Mouse (Mus musculus): ENCODE results near the gene Sept1. TPM values are rescaled to one million over a fixed set of nuclear protein-coding genes. Genes with fewer than 3 reads are reported as not detected.

Sept1 gene
- polyA plus RNA-seq, 1 experiment = 1,102 TPM

GRCm38 (mm10) chr7:127214521-127214920 is 18.4 kb downstream of the Sept1 start:
- DNase-seq = no peak
- Histone ChIP-seq H3K4me3 (ENCODE audit: control insufficient read depth, insufficient read depth, low read length) (no peak overlapping the region), H3K27me3 (ENCODE audit: control insufficient read depth, insufficient read depth, low read length) (no peaks in the 10 kb centered on the region), H3K36me3 (ENCODE audit: control insufficient read depth, insufficient read depth, low read length) (peaks cover 14% of the 10 kb centered on the region), H3K4me1 (replicated peaks; ENCODE audit: control insufficient read depth, insufficient read depth, low read length) (peaks cover 64% of the 10 kb centered on the region), H3K27ac (ENCODE audit: control insufficient read depth, insufficient read depth, low read length) (no peak overlapping the region)
- TF ChIP-seq CTCF (IDR thresholded peaks at IDR 0.05; ENCODE audit: borderline replicate concordance, control insufficient read depth, extremely low read depth, insufficient read depth, low read length, poor library complexity) (no peak), POLR2A (IDR thresholded peaks at IDR 0.05; ENCODE audit: control insufficient read depth, extremely low read depth, insufficient read depth, low read length, poor library complexity) (no peak)
- WGBS = 93% methylated on average over 21 of the region's 21 CpGs

DNA sequence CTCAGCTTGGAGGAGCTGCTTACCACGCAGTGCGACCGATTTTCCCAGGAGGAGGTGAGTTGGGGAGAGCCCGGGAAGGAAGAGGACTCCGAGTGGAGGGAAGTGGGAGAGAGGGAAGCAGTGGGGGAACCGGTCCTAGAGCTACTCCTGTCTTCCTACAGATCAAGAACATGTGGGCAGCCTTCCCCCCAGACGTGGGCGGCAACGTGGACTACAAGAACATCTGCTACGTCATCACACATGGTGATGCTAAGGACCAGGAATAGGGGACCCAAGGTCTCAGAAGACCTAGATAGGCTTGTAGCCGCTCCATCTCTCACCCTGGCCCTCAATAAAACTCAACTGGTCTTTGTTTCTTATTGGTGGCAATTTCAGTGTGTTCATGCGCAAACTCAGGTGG is 19.0 kb downstream of the Sept1 start:
- 88% methylated on average over 12 of the region's 12 CpGs for WGBS
- Histone ChIP-seq H3K27me3 (ENCODE audit: control insufficient read depth, insufficient read depth, low read length) (no peaks in the 10 kb centered on the region), H3K4me1 (replicated peaks; ENCODE audit: control insufficient read depth, insufficient read depth, low read length) (peaks cover 58% of the 10 kb centered on the region), H3K4me3 (ENCODE audit: control insufficient read depth, insufficient read depth, low read length) (no peak overlapping the region), H3K36me3 (ENCODE audit: control insufficient read depth, insufficient read depth, low read length) (peaks cover 14% of the 10 kb centered on the region), H3K27ac (ENCODE audit: control insufficient read depth, insufficient read depth, low read length) (no peak overlapping the region)
- TF ChIP-seq CTCF (IDR thresholded peaks at IDR 0.05; ENCODE audit: borderline replicate concordance, control insufficient read depth, extremely low read depth, insufficient read depth, low read length, poor library complexity) (no peak), POLR2A (IDR thresholded peaks at IDR 0.05; ENCODE audit: control insufficient read depth, extremely low read depth, insufficient read depth, low read length, poor library complexity) (no peak)
- no peak for DNase-seq

DNA sequence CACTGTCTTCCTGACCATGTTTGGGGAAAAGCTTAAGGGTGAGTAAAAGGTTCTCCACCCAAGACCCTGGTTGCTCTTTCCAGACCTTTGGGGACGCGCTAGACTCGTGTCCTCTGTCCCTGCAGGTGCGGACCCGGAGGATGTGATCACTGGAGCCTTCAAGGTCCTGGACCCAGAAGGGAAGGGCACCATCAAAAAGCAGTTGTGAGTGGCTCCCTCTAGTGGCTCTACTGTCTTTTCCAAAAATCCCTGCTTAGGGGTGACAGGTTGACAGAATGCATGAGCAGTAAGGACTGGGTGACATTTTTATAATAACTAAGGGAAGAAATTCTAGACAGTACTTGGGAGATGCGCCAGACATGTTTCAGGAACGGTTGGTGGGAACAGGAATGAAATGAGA is 19.4 kb downstream of the Sept1 start:
- Histone ChIP-seq H3K4me1 (replicated peaks; ENCODE audit: control insufficient read depth, insufficient read depth, low read length) (peaks cover 55% of the 10 kb centered on the region), H3K4me3 (ENCODE audit: control insufficient read depth, insufficient read depth, low read length) (no peak overlapping the region), H3K27me3 (ENCODE audit: control insufficient read depth, insufficient read depth, low read length) (no peaks in the 10 kb centered on the region), H3K27ac (ENCODE audit: control insufficient read depth, insufficient read depth, low read length) (no peak overlapping the region), H3K36me3 (ENCODE audit: control insufficient read depth, insufficient read depth, low read length) (peaks cover 14% of the 10 kb centered on the region)
- 61% methylated on average over 7 of the region's 7 CpGs for WGBS
- DNase-seq = peak; percentile 46
- 0 out of 2 replicates have a peak, but pooled peaks have one; percentile 55 for TF ChIP-seq CTCF (IDR thresholded peaks at IDR 0.05; ENCODE audit: borderline replicate concordance, control insufficient read depth, extremely low read depth, insufficient read depth, low read length, poor library complexity)
- no peak for TF ChIP-seq POLR2A (IDR thresholded peaks at IDR 0.05; ENCODE audit: control insufficient read depth, extremely low read depth, insufficient read depth, low read length, poor library complexity)

DNA sequence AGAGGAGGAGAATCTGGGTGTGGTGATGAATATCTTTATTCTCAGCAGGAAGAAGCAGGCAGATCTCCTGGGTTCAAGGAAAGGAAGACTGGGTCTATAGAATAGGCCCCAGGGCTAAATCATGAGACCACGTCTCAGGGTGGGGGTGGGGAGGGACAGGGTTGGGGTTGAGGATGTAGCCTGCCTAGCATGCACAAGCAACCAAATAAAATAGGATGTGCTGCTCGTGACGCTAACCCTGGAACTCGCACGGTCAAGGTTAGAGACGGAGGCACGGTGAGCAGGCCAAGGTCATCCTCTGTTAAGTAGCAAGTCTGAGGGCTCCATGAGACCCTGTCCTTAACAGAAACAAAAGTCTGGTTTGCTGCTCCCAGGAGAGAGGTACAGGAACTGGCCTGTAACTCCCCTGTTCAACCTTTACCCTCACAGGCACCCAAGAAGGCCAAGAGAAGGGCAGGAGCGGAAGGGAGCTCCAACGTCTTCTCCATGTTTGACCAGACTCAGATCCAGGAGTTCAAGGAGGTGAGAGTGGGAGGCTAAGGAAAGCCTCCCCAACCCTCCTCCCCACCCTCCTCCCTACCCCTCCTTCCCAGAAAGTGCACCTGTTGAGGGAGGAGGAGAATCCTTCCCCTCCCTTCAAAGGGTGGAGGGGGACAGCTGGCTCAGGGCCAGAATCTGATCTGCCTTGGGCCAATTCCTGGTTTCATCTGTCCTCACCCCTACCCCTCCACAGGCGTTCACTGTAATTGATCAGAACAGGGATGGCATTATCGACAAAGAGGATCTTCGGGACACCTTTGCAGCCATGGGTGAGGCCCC is 20.3 kb downstream of the Sept1 start:
- H3K4me1 ChIP-seq (replicated peaks; ENCODE audit: control insufficient read depth, insufficient read depth, low read length) = peaks cover 54% of the 10 kb centered on the region
- H3K27me3 ChIP-seq (ENCODE audit: control insufficient read depth, insufficient read depth, low read length) = no peaks in the 10 kb centered on the region
- WGBS = 90% methylated on average over 12 of the region's 12 CpGs
- peaks cover 14% of the 10 kb centered on the region for H3K36me3 ChIP-seq (ENCODE audit: control insufficient read depth, insufficient read depth, low read length)
- no peak overlapping the region for H3K4me3 ChIP-seq (ENCODE audit: control insufficient read depth, insufficient read depth, low read length)
- TF ChIP-seq CTCF (IDR thresholded peaks at IDR 0.05; ENCODE audit: borderline replicate concordance, control insufficient read depth, extremely low read depth, insufficient read depth, low read length, poor library complexity) (no peak), POLR2A (IDR thresholded peaks at IDR 0.05; ENCODE audit: control insufficient read depth, extremely low read depth, insufficient read depth, low read length, poor library complexity) (no peak)
- DNase-seq = no peak
- H3K27ac ChIP-seq (ENCODE audit: control insufficient read depth, insufficient read depth, low read length) = no peak overlapping the region

DNA sequence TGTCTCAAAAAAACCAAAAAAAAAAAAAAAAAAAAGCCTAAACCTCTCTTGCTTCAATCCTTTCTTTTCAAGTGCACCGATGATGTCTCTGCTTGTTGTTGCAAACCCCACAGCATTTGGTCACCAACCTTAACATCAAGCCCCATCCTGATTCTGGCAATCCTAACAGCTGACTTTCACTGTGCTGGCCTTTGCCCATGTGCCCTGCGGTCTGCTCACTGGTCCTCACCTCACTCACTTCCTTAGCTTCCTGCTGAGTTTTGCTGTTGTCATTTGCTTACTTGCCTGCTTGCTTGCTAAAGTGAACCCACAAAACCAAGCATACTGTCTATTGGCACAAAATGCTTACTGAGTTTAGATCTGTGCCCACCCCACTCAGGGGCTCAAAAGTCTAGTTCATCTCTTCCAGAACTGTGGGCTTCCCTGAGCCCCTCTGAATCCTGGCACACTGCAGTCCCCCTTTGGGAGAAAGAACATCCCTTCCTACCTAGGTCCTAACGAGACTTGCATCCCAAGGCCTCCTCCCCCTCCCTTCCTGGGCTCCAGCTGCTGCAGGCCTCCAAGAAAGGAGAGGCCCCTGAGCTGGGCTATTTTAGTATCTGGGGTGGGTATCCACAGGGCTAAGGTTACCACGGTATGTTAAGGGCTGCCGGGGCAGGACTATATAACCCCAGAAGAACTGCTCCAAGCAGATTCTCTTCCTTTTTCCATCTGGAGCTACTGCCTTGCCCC is 21.8 kb downstream of the Sept1 start:
- Histone ChIP-seq H3K4me1 (replicated peaks; ENCODE audit: control insufficient read depth, insufficient read depth, low read length) (peaks cover 57% of the 10 kb centered on the region), H3K27me3 (ENCODE audit: control insufficient read depth, insufficient read depth, low read length) (no peaks in the 10 kb centered on the region), H3K27ac (ENCODE audit: control insufficient read depth, insufficient read depth, low read length) (peak overlapping the region; percentile 72), H3K36me3 (ENCODE audit: control insufficient read depth, insufficient read depth, low read length) (peaks cover 14% of the 10 kb centered on the region), H3K4me3 (ENCODE audit: control insufficient read depth, insufficient read depth, low read length) (no peak overlapping the region)
- TF ChIP-seq POLR2A (IDR thresholded peaks at IDR 0.05; ENCODE audit: control insufficient read depth, extremely low read depth, insufficient read depth, low read length, poor library complexity) = no peak
- no peak for TF ChIP-seq CTCF (IDR thresholded peaks at IDR 0.05; ENCODE audit: borderline replicate concordance, control insufficient read depth, extremely low read depth, insufficient read depth, low read length, poor library complexity)
- DNase-seq = peak; percentile 30
- WGBS = 15% methylated on average over 5 of the region's 5 CpGs

- TF ChIP-seq POLR2A (IDR thresholded peaks at IDR 0.05; ENCODE audit: control insufficient read depth, extremely low read depth, insufficient read depth, low read length, poor library complexity) (no peak), CTCF (IDR thresholded peaks at IDR 0.05; ENCODE audit: borderline replicate concordance, control insufficient read depth, extremely low read depth, insufficient read depth, low read length, poor library complexity) (no peak)
- peaks cover 52% of the 10 kb centered on the region for H3K4me1 ChIP-seq (replicated peaks; ENCODE audit: control insufficient read depth, insufficient read depth, low read length)
- H3K36me3 ChIP-seq (ENCODE audit: control insufficient read depth, insufficient read depth, low read length) = peaks cover 14% of the 10 kb centered on the region
- H3K4me3 ChIP-seq (ENCODE audit: control insufficient read depth, insufficient read depth, low read length) = no peak overlapping the region
- 20% methylated on average over 4 of the region's 4 CpGs for WGBS
- H3K27ac ChIP-seq (ENCODE audit: control insufficient read depth, insufficient read depth, low read length) = peak overlapping the region; percentile 89
- DNase-seq = peak; percentile 44
- no peaks in the 10 kb centered on the region for H3K27me3 ChIP-seq (ENCODE audit: control insufficient read depth, insufficient read depth, low read length)
Observed at GRCm38 (mm10) chr7:127210266-127210665, 22.7 kb downstream of the Sept1 start.
